Mouse (Mus musculus) fat pad, adult 2 months (tissue): ENCODE measurements around the gene Cyren.

ENCODE experiments used
- DNase-seq: peaks from one replicate; pipeline ENCODE4 v3.0.0-alpha.2; 2011; ENCODE audit warnings: low read depth, low spot score; ENCODE audit errors: extremely low read depth

Gene Cyren

DNA sequence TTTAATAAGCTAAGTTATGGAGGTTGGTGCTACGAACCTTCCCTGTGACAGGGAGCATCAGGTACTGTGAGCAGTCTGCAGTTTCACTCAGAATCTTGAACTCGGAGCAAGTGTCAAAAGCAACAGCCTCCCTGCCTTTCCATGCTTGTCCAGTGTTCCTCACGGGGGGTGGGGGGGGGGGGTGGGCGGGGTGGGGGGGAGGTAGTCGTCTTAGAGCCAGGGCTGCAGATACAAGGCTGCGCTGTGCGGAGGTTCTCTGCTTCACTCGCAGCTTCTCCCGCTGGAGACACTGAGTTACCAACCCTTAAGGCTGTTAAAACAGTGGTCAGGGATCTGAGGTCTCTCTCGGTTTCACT is 9.9 kb downstream of the Cyren start:
- DNase-seq = no peak

- no peak for DNase-seq
These were observed 10.4 kb downstream of the Cyren start for GRCm38 (mm10) chr6:34867301-34867994.

GRCm38 (mm10) chr6:34866786-34867185 is 11.1 kb downstream of the Cyren start:
- DNase-seq = no peak

DNA sequence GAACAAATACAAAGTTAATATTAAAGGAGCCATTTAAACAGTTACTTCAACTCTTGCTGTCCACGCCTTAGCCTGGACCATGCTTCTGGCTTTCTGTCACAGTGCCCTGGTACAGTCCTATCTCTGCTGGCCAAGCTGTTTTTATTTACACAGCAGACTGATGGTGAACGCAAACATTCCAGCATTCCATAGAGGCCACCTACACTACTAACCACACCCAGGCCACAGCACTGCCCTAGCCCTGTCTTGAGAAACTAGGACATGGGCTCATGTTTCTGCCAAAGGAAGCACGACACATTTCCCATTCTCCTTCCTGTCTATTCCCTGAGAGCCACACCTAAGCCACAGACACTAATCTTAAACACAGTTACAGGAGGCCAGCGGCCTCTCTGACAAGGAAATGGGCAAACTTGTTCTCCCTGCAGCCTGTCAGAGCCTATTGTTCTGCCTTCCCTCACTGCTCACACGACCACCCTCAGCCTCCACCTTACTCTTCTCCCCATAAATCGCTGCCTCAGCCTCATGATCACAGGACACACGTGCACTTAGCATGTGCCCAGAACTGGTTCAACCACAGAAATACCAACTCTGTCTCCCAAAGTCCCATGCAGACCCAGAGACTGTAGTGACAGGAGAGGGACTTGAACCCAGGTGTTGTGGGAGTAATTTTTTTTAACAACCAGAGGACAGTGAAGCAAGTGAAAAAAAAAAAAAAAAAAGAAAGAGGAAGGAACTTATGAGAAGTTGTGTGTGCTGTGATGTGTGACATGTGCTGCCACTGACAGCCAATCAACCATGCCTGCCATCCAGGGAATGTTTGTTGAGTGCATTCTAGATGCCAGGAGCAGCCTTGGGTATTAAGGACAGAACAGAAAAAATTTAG is 11.9 kb downstream of the Cyren start:
- no peak for DNase-seq

DNA sequence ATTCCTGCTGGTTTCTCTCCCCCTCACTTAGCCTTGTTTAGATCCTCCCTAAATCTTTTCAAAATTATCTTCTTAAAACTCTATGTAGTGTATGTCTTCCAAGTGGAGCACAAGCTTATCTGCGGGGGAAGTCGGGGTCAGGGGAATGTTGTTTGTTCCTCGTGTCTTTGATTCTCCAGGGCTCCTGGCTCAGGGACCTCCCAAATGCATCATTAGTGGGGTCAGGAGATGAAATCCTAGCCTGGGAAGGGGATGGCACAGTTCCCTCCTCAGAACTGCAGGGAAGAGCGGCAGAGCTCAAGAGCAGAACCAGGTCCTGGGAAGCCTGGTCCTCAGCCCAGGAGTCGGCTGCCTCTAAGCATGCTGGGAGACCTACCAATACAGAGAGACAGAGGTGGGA is 12.6 kb downstream of the Cyren start:
- DNase-seq = no peak

GRCm38 (mm10) chr6:34863786-34864514 is 13.9 kb downstream of the Cyren start:
- DNase-seq = no peak

DNA sequence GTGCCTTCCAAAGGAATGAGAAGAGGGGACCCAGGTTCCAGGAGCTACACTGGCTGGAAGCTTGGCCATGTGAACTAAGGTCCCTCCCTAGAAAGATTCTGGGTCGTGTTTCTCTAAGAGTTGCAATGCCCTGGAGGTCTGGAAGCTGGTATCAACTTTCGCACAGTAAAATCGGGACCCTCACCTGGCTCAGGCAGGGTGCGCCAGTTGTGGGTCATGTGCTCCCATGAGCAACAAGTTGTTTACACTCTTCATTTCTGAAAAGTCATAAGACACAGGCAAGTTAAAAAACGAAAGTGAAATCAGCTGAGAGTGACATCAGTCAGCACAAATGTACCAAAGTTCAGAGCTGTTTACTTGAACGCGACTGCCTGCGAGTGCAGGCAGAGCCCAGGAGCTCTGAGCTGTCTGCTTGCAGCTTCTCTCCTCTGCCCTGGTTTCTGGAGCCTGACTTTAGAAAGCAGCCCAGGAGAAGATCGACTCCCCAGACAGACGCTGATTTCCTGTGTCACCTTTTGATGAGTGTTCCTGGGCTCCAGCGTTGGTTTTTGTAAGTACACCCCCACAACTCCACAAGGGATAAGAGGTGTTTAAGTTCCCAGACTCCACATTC is 15.0 kb downstream of the Cyren start, which contains the start of gene Tmem140:
Gene Tmem140 (plus strand): TSS at position 356 of the 613 bp plus-strand sequence.
- DNase-seq = no peak

DNA sequence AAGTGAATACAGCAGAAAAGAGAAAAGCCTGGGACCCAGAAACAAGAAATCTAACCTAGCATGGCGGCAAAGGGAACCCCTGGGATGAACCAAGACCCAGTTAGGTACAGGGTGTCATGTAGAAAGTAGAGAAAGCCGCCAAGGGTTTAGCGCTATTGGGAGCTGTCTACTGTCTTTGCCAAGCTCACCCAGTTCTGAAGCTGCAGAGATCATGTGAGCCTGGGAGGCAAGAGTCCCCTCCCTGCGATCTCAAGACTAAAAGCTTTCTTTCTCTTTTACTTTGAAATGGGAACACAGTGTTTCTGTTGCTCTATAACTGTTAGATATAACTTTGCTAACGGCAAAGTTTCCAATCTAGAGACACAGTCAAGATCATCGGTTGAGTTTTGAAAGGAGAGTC is 15.5 kb downstream of the Cyren start:
- DNase-seq = no peak

DNA sequence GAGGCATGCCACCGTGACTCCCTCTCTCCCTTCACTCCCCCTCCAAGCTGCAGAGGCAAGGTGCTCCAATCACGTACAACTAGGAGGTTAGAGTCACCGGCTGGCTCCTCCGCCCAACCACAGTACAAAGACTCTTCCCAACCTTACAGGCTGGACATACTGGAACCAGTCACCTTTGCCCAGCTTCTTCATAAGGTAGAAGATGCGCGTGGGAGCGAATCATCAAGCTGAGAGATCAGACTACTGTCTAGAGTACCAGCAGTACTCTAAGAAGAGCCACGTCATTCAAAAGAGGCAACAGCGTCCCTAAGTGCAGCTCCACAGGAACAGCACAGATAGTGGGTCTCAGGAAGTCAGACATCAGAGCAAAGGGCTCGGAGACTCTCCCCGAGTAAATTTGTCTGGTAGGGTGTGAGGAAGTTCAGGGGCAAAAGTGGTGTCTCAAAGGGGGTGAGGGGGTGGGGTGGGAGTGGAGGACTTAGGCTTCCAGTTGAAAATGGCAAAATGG is 16.3 kb downstream of the Cyren start:
- DNase-seq = no peak

GRCm38 (mm10) chr6:34832352-34832751 is 45.5 kb downstream of the Cyren start:
- no peak for DNase-seq

- no peak for DNase-seq
These were observed 53.5 kb downstream of the Cyren start for GRCm38 (mm10) chr6:34824406-34824805.
